Mouse (Mus musculus): ENCODE data around the gene Asb9. TPM values are rescaled to one million over a fixed set of nuclear protein-coding genes. Genes with fewer than 3 reads are reported as not detected.

Asb9 gene
- polyA plus RNA-seq, 1 experiment from 2014 or later: not detected

Other genes with a start within 250 kb of the Asb9 start
- gene Bmx, start 248.1 kb upstream of the Asb9 start, polyA plus RNA-seq (2015; fragmentation: Nextera tagmentation; extraction: Ambion mirVana): 0.12 and 0.31 TPM in 2 replicates
- gene Pir, start 237.0 kb upstream of the Asb9 start, polyA plus RNA-seq (2015; fragmentation: Nextera tagmentation; extraction: Ambion mirVana): 3.2 and 3.7 TPM in 2 replicates
- 0.99 and 1.5 TPM in 2 replicates for gene Vegfd, start 132.9 kb upstream of the Asb9 start, polyA plus RNA-seq (2015; fragmentation: Nextera tagmentation; extraction: Ambion mirVana)
- gene Piga, start 86.5 kb upstream of the Asb9 start, polyA plus RNA-seq (2015; fragmentation: Nextera tagmentation; extraction: Ambion mirVana): 7.9 and 8.3 TPM in 2 replicates
- not detected in 2 replicates for gene Asb11, start 69.3 kb upstream of the Asb9 start, polyA plus RNA-seq (2015; fragmentation: Nextera tagmentation; extraction: Ambion mirVana)

Measured in neural tube, embryonic 13.5 days (tissue).